Mouse (Mus musculus): ENCODE measurements around the gene Itga2b.

Gene Itga2b

GRCm38 (mm10) chr11:102455740-102456396, 14.1 kb downstream of the Itga2b start:
- DNase-seq (ENCODE audit: low spot score in 2 of 2) = peak in 1 of 2 experiments; percentile 45

GRCm38 (mm10) chr11:102453131-102453530, 16.8 kb downstream of the Itga2b start:
- DNase-seq (ENCODE audit: low spot score in 2 of 2) = no peak

- no peak for DNase-seq (ENCODE audit: low spot score in 2 of 2)
These were observed 20.6 kb downstream of the Itga2b start for GRCm38 (mm10) chr11:102449043-102450008.

- DNase-seq (ENCODE audit: low spot score in 2 of 2) = no peak
These were observed 21.6 kb downstream of the Itga2b start for GRCm38 (mm10) chr11:102448327-102448726.

GRCm38 (mm10) chr11:102447497-102447896, 22.4 kb downstream of the Itga2b start, which contains the start of gene Fam171a2:
Gene Fam171a2 (minus strand): TSS chr11:102447682.
- peak in 1 of 2 experiments; percentile 68 for DNase-seq (ENCODE audit: low spot score in 2 of 2)

GRCm38 (mm10) chr11:102446581-102447461, 23.1 kb downstream of the Itga2b start:
- DNase-seq (ENCODE audit: low spot score in 2 of 2) = no peak

- no peak for DNase-seq (ENCODE audit: low spot score in 2 of 2)
These were observed 24.0 kb downstream of the Itga2b start for GRCm38 (mm10) chr11:102445891-102446361.

- DNase-seq (ENCODE audit: low spot score in 2 of 2) = no peak
These were observed 24.5 kb downstream of the Itga2b start for GRCm38 (mm10) chr11:102445264-102445890.

GRCm38 (mm10) chr11:102444781-102445180, 25.1 kb downstream of the Itga2b start:
- DNase-seq (ENCODE audit: low spot score in 2 of 2) = no peak

GRCm38 (mm10) chr11:102444321-102444720, 25.6 kb downstream of the Itga2b start:
- no peak for DNase-seq (ENCODE audit: low spot score in 2 of 2)

GRCm38 (mm10) chr11:102443740-102444139, 26.2 kb downstream of the Itga2b start:
- DNase-seq (ENCODE audit: low spot score in 2 of 2) = no peak

- DNase-seq (ENCODE audit: low spot score in 2 of 2) = no peak
These were observed 27.8 kb downstream of the Itga2b start for GRCm38 (mm10) chr11:102442089-102442488.

GRCm38 (mm10) chr11:102441434-102441833, 28.5 kb downstream of the Itga2b start:
- DNase-seq (ENCODE audit: low spot score in 2 of 2) = no peak

- no peak for DNase-seq (ENCODE audit: low spot score in 2 of 2)
These were observed 29.7 kb downstream of the Itga2b start for GRCm38 (mm10) chr11:102440255-102440654.

- DNase-seq (ENCODE audit: low spot score in 2 of 2) = peak in 1 of 2 experiments; percentile 16
These were observed 30.5 kb downstream of the Itga2b start for GRCm38 (mm10) chr11:102439093-102440082.

- peak; percentile 62 to 80 for DNase-seq (ENCODE audit: low spot score in 2 of 2)
These were observed 31.5 kb downstream of the Itga2b start for GRCm38 (mm10) chr11:102438212-102439092.

- DNase-seq (ENCODE audit: low spot score in 2 of 2) = peak; percentile 50 to 60
These were observed 32.5 kb downstream of the Itga2b start for GRCm38 (mm10) chr11:102437120-102438061.

GRCm38 (mm10) chr11:102436471-102436790, 33.5 kb downstream of the Itga2b start:
- DNase-seq (ENCODE audit: low spot score in 2 of 2) = peak in 1 of 2 experiments; percentile 23

Measured in frontal cortex, postnatal 14 days (tissue).